Mouse (Mus musculus) lung, postnatal 0 days (tissue): ENCODE data around the gene Usp8. TPM values are rescaled to one million over a fixed set of nuclear protein-coding genes. Genes with fewer than 3 reads are reported as not detected.

ENCODE experiments used
- ATAC-seq: fragments of 200-750 bp; cut with Nextera tagmentation; 2 replicates; pipeline ENCODE4 v1.8.0; 2017; ENCODE audit warnings: moderate library complexity
- DNase-seq: peaks from one replicate; pipeline ENCODE4 v3.0.0-alpha.2; 2016; ENCODE audit warnings: low spot score
- H3K27ac ChIP-seq: fragments of 300-500 bp; sonication (generic); 2 replicates; pipeline ENCODE4 v1.5.1; 2014; ENCODE audit warnings: antibody characterized with exemption, mild to moderate bottlenecking, low read length, mixed read lengths
- H3K27me3 ChIP-seq: fragments of 300-500 bp; sonication (generic); replicated peaks from 2 replicates; pipeline ENCODE4 v1.6.1; 2014; ENCODE audit warnings: low read length, mixed read lengths; ENCODE audit not compliant: insufficient read depth
- H3K36me3 ChIP-seq: fragments of 300-500 bp; sonication (generic); 2 replicates; pipeline ENCODE4 v1.6.1; 2014; ENCODE audit warnings: low read length, mixed read lengths; ENCODE audit not compliant: insufficient read depth
- H3K4me1 ChIP-seq: fragments of 300-500 bp; sonication (generic); 2 replicates; pipeline ENCODE4 v1.6.1; 2014; ENCODE audit warnings: antibody characterized with exemption, low read depth, low read length, mixed read lengths; ENCODE audit not compliant: insufficient read depth
- H3K4me2 ChIP-seq: fragments of 300-500 bp; sonication (generic); replicated peaks from 2 replicates; pipeline ENCODE4 v1.6.1; 2014; ENCODE audit warnings: low read depth, mild to moderate bottlenecking, low read length, moderate library complexity, mixed read lengths
- H3K4me3 ChIP-seq: fragments of 300-500 bp; sonication (generic); 2 replicates; pipeline ENCODE4 v1.5.1; 2014; ENCODE audit warnings: low read depth, low read length
- H3K9ac ChIP-seq: fragments of 300-500 bp; sonication (generic); replicated peaks from 2 replicates; pipeline ENCODE4 v1.6.1; 2014; ENCODE audit warnings: low read depth, mild to moderate bottlenecking
- H3K9me3 ChIP-seq: fragments of 300-500 bp; sonication (generic); 2 replicates; pipeline ENCODE4 v1.6.1; 2016; ENCODE audit warnings: low read length, mixed read lengths
- CTCF ChIP-seq: IDR thresholded peaks from 2 replicates; pipeline ENCODE4 v1.5.1; 2016; ENCODE audit warnings: antibody characterized with exemption, mild to moderate bottlenecking
- EP300 ChIP-seq: IDR thresholded peaks from 2 replicates; pipeline ENCODE4 v1.6.1; 2016; ENCODE audit warnings: antibody characterized with exemption, mild to moderate bottlenecking, control low read depth
- WGBS: fragments of 180-500 bp; shearing (Covaris S2); extraction: QIAGEN DNeasy Blood & Tissue Kit; methylation state at CpG from one replicate; pipeline ENCODE4 v1.1.7; 2014; 5-methylcytosine and 5-hydroxymethylcytosine counted together
- polyA plus RNA-seq: library from polyadenylated mRNA; unstranded; fragments of >200 nt; fragmentation: Nextera tagmentation; extraction: Ambion mirVana; gene quantifications from 2 replicates; pipeline ENCODE4 v1.2.1, GENCODE M21; 2015

The Usp8 gene
- polyA plus RNA-seq, 1 experiment from 2014 or later = 36.9 TPM

DNA sequence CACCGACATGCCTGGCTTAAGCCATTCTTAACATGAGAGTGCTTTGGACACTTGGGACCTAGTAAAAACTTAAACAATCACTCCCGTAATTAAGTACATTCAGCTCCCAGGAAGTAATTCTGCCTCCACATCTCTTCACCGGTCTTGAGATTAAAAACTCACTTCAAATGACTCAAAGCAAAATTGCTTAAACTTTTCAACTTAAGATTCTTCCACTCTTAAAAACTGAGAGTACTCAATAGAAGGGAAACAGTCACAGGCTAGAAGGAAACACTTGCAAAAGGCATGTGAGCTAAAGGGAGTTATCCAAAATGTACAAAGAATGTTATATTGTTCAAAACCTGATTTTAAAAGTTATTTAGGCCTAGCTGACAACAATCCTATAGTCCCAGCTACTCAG lies 15.8 kb upstream of the Usp8 start:
- Histone ChIP-seq H3K4me1 (no peaks in the 10 kb centered on the region), H3K9ac (no peak overlapping the region), H3K27ac (peak overlapping the region; percentile 44; the same call in 1 of the 2 replicates), H3K27me3 (no peaks in the 10 kb centered on the region), H3K9me3 (no peaks in the 10 kb centered on the region), H3K4me2 (no peak overlapping the region), H3K36me3 (no peaks in the 10 kb centered on the region), H3K4me3 (no peak overlapping the region)
- TF ChIP-seq CTCF (no peak), EP300 (peak; percentile 95)
- DNase-seq (peak; percentile 88), ATAC-seq (peak; percentile 83)
- 55% methylated on average over 3 of the region's 3 CpGs for WGBS

DNA sequence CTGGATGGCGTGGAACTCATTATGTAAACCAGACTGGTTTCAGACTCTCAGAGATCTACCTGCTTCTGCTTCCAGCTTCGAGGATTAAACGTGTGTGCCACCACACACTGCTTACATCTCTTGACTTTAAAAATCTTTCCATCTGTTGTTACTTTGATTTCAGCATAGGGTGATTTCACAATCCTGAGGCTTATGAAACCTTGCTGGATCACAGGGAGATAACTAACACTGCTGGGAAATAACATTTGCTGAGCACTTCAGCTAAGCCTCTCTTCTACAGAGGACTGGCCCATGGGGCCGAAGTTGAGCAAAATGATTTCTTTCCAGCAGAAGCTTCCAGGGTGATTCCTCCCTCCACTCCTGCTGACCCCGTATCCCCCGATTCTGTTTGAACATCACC lies 11.8 kb upstream of the Usp8 start:
- Histone ChIP-seq H3K9ac (no peak overlapping the region), H3K27me3 (no peaks in the 10 kb centered on the region), H3K4me3 (no peak overlapping the region), H3K27ac (peak overlapping the region; percentile 75), H3K36me3 (no peaks in the 10 kb centered on the region), H3K4me2 (no peak overlapping the region), H3K4me1 (no peaks in the 10 kb centered on the region), H3K9me3 (no peaks in the 10 kb centered on the region)
- WGBS = 55% methylated on average over 6 of the region's 6 CpGs
- ATAC-seq = peak; percentile 85
- DNase-seq = peak; percentile 90
- TF ChIP-seq EP300 = peak; percentile 92
- no peak for TF ChIP-seq CTCF

DNA sequence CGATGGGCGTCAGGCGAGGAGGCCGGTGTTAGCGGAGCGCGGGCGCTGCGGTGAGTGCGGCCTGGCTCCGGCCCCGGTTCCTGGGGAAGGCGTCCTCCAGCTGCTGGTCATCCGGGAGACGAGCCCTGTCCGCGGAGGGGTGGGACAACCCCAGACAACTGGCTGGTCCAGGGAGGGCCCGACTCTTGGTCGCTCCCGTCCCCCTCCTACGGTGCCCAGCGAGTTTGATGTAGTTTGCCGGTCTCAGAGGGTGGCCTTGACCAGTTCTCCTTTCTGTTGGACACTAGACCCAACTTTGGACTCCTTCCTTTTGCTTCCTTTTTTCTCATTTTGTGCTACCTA lies 281 bp downstream of the Usp8 start:
- DNase-seq = no peak
- TF ChIP-seq EP300 (no peak), CTCF (no peak)
- ATAC-seq = peak; percentile 78
- H3K36me3 ChIP-seq = no peaks in the 10 kb centered on the region
- 0% methylated on average over 16 of the region's 23 CpGs for whole genome bisulfite sequencing
- H3K4me3 ChIP-seq = peak overlapping the region; percentile 92
- H3K4me1 ChIP-seq = no peaks in the 10 kb centered on the region
- H3K27ac ChIP-seq = peak overlapping the region; percentile 84
- no peaks in the 10 kb centered on the region for H3K9me3 ChIP-seq
- H3K9ac ChIP-seq = peak overlapping the region; percentile 82
- peak overlapping the region; percentile 59 for H3K4me2 ChIP-seq
- no peaks in the 10 kb centered on the region for H3K27me3 ChIP-seq

DNA sequence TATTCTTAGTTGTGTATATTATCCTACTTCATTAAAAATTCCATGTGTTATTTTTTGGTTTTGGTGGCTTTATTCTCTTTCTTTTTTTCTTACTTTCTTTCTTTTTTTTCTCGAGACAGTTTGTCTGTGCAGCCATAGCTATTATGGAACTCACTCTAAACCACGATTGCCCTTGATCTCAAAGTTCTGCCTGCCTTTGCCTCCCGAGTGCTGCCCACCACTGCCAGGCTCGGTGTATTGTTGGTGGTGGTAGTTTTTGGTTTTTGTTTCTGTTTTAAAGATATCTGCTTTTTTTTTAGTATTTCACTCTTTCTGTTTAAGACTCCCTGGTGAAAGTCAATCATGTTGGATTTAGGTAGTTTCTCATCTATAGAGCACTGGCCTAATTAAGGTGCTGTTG lies 1.2 kb downstream of the Usp8 start:
- Histone ChIP-seq H3K27me3 (no peaks in the 10 kb centered on the region), H3K9ac (no peak overlapping the region), H3K36me3 (no peaks in the 10 kb centered on the region), H3K27ac (no peak overlapping the region), H3K4me3 (peak overlapping the region; percentile 92; the same call in 1 of the 2 replicates), H3K4me2 (peak overlapping the region; percentile 59; the same call in 1 of the 2 replicates), H3K9me3 (no peaks in the 10 kb centered on the region), H3K4me1 (no peaks in the 10 kb centered on the region)
- no peak for ATAC-seq
- 68% methylated on average over 4 of the region's 4 CpGs for WGBS
- no peak for TF ChIP-seq EP300
- no peak for TF ChIP-seq CTCF
- no peak for DNase-seq

DNA sequence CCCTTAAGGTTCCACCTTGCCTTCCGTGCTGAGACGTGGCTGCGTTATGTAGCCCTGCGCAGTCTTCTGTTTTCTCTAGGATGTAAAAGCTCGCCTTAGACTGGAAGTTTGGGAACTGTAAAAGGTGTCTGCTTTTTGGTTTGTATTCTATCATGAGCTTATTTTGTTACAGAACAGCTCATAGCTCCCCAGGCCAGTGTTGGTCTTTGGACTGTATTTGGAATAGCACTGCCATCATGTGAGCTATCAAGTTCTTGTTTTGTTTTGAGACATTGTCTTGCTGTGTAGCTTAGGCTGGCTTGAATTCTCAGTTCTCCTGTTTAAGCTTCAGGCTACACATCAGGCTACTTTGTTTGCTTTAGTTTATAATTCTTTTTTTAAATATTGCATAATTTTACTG lies 5.4 kb downstream of the Usp8 start:
- ATAC-seq (no peak), DNase-seq (no peak)
- H3K4me1 ChIP-seq = no peaks in the 10 kb centered on the region
- WGBS = 95% methylated on average over 5 of the region's 5 CpGs
- H3K4me2 ChIP-seq = no peak overlapping the region
- H3K27me3 ChIP-seq = no peaks in the 10 kb centered on the region
- no peak overlapping the region for H3K4me3 ChIP-seq
- TF ChIP-seq EP300 = no peak
- no peak for TF ChIP-seq CTCF
- no peaks in the 10 kb centered on the region for H3K36me3 ChIP-seq
- no peaks in the 10 kb centered on the region for H3K9me3 ChIP-seq
- H3K9ac ChIP-seq = no peak overlapping the region
- H3K27ac ChIP-seq = no peak overlapping the region

DNA sequence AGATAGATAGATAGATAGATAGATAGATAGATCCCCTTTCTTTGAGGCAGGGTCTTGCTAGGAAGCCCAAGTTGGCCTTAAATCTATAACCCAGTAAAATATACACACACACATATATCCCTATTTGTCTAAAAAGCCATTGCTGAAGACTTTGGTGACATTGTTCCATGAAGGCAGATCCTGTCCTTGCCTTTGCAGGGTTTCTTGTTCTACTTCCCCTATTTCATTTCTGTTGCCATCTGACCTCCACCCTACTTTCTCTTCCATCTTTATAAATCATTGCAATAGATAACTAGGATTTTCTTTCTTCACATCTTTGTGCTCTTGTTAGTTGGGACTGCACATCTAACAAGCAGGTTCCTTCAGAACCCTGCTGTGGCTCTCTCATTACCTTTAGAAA lies 5.8 kb downstream of the Usp8 start:
- Histone ChIP-seq H3K4me3 (no peak overlapping the region), H3K27me3 (no peaks in the 10 kb centered on the region), H3K27ac (no peak overlapping the region), H3K36me3 (no peaks in the 10 kb centered on the region), H3K9ac (no peak overlapping the region), H3K4me1 (no peaks in the 10 kb centered on the region), H3K4me2 (no peak overlapping the region), H3K9me3 (no peaks in the 10 kb centered on the region)
- ATAC-seq (no peak), DNase-seq (no peak)
- TF ChIP-seq CTCF (no peak), EP300 (no peak)

DNA sequence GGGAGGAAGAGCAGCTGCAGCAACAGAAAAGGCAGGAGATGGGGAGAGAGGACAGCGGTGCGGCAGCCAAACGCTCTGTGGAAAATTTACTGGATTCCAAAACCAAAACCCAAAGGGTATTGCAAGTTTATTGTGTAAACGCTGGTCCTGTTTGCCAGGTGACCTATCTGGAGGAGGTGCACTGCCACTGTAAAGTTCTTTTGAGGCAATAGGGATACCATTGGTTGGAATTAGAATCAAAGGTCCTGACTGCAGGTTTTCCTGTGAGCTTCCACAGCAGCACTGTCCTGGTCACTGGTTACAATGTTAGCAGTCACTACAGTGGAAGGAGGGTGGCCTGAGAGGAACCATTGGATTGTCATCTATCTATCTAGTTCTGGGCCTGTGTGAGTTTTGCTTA lies 22.1 kb downstream of the Usp8 start:
- no peaks in the 10 kb centered on the region for H3K4me1 ChIP-seq
- H3K4me3 ChIP-seq = no peak overlapping the region
- 95% methylated on average over 4 of the region's 4 CpGs for WGBS
- H3K9me3 ChIP-seq = no peaks in the 10 kb centered on the region
- no peak overlapping the region for H3K4me2 ChIP-seq
- DNase-seq (no peak), ATAC-seq (no peak)
- no peaks in the 10 kb centered on the region for H3K27me3 ChIP-seq
- no peak overlapping the region for H3K9ac ChIP-seq
- H3K36me3 ChIP-seq = peaks cover 28% of the 10 kb centered on the region; the same call in 1 of the 2 replicates
- H3K27ac ChIP-seq = no peak overlapping the region
- TF ChIP-seq EP300 (no peak), CTCF (no peak)
